Mouse (Mus musculus): ENCODE results near the gene Ercc6l2. TPM values are rescaled to one million over a fixed set of nuclear protein-coding genes. Genes with fewer than 3 reads are reported as not detected.
A peak's percentile ranks its signal among the peaks of the same experiment; 100 is the strongest.

Ercc6l2 gene
- polyA plus RNA-seq (2016; fragmentation: Nextera tagmentation; extraction: Ambion mirVana), result 23.9 and 26.0 TPM in 2 replicates

GRCm38 (mm10) chr13:63814746-63815681 lies at the start of gene Ercc6l2:
TSS of gene Ercc6l2 (plus strand) at chr13:63815240.
- H3K36me3 ChIP-seq, result no peaks in the 10 kb centered on the region
- H3K4me2 ChIP-seq (replicated peaks), result peak within 1 kb of the TSS; percentile 62
- peak within 1 kb of the TSS; percentile 95 for H3K27ac ChIP-seq
- H3K4me3 ChIP-seq, result peak within 1 kb of the TSS; percentile 66
- no peaks in the 10 kb centered on the region for H3K27me3 ChIP-seq
- H3K4me1 ChIP-seq, result peaks cover 13% of the 10 kb centered on the region
- peak within 1 kb of the TSS; percentile 73 for H3K9ac ChIP-seq
- WGBS, result under 1% methylated on average over 85 of the region's 87 CpGs
- H3K9me3 ChIP-seq (replicated peaks), result no peaks in the 10 kb centered on the region
- ATAC-seq (ENCODE audit: low FRiP score), result peak; percentile 100

- H3K4me3 ChIP-seq, result no peak overlapping the region
These were observed 49.0 kb upstream of the Ercc6l2 start for GRCm38 (mm10) chr13:63766065-63766464.

GRCm38 (mm10) chr13:63771009-63771408 lies 44.0 kb upstream of the Ercc6l2 start:
- no peak overlapping the region for H3K4me3 ChIP-seq
- peaks cover 2% of the 10 kb centered on the region; the same call in 1 of the 2 replicates for H3K4me1 ChIP-seq
- no peaks in the 10 kb centered on the region for H3K36me3 ChIP-seq
- H3K27ac ChIP-seq, result no peak overlapping the region
- WGBS, result 91% methylated on average over 3 of the region's 3 CpGs
- no peak overlapping the region for H3K9ac ChIP-seq
- H3K4me2 ChIP-seq (replicated peaks), result no peak overlapping the region
- no peak for ATAC-seq (ENCODE audit: low FRiP score)
- no peaks in the 10 kb centered on the region for H3K9me3 ChIP-seq (replicated peaks)
- no peaks in the 10 kb centered on the region for H3K27me3 ChIP-seq

More at GRCm38 (mm10) chr13:63766065-63766464, 49.0 kb upstream of the Ercc6l2 start:
- ATAC-seq (ENCODE audit: low FRiP score), result no peak
- H3K4me2 ChIP-seq (replicated peaks), result no peak overlapping the region
- H3K9me3 ChIP-seq (replicated peaks), result no peaks in the 10 kb centered on the region
- no peaks in the 10 kb centered on the region for H3K27me3 ChIP-seq
- no peaks in the 10 kb centered on the region for H3K36me3 ChIP-seq
- no peak overlapping the region for H3K27ac ChIP-seq
- H3K9ac ChIP-seq, result no peak overlapping the region
- WGBS, result 62% methylated on average over 11 of the region's 11 CpGs
- H3K4me1 ChIP-seq, result peaks cover 2% of the 10 kb centered on the region; the same call in 1 of the 2 replicates

- Histone ChIP-seq H3K9ac (no peak overlapping the region), H3K9me3 (replicated peaks) (no peaks in the 10 kb centered on the region), H3K36me3 (no peaks in the 10 kb centered on the region), H3K4me1 (no peaks in the 10 kb centered on the region), H3K4me2 (replicated peaks) (no peak overlapping the region), H3K27me3 (no peaks in the 10 kb centered on the region), H3K4me3 (no peak overlapping the region), H3K27ac (no peak overlapping the region)
- ATAC-seq (ENCODE audit: low FRiP score), result no peak
- WGBS, result 88% methylated on average over 4 of the region's 4 CpGs
These were observed 36.1 kb upstream of the Ercc6l2 start for GRCm38 (mm10) chr13:63778925-63779324.

GRCm38 (mm10) chr13:63779376-63780291 lies 35.4 kb upstream of the Ercc6l2 start:
- no peak overlapping the region for H3K4me3 ChIP-seq
- no peak overlapping the region for H3K9ac ChIP-seq
- no peaks in the 10 kb centered on the region for H3K9me3 ChIP-seq (replicated peaks)
- H3K36me3 ChIP-seq, result no peaks in the 10 kb centered on the region
- H3K4me1 ChIP-seq, result no peaks in the 10 kb centered on the region
- no peak overlapping the region for H3K4me2 ChIP-seq (replicated peaks)
- H3K27me3 ChIP-seq, result no peaks in the 10 kb centered on the region
- no peak overlapping the region for H3K27ac ChIP-seq
- 76% methylated on average over 2 of the region's 2 CpGs for WGBS
- 0 out of 2 replicates have a peak, but pooled peaks have one; percentile 48 for ATAC-seq (ENCODE audit: low FRiP score)

- no peak overlapping the region for H3K9ac ChIP-seq
- no peaks in the 10 kb centered on the region for H3K27me3 ChIP-seq
- no peak overlapping the region for H3K27ac ChIP-seq
- no peak for ATAC-seq (ENCODE audit: low FRiP score)
- no peak overlapping the region for H3K4me2 ChIP-seq (replicated peaks)
- H3K4me3 ChIP-seq, result no peak overlapping the region
- no peaks in the 10 kb centered on the region for H3K9me3 ChIP-seq (replicated peaks)
- H3K4me1 ChIP-seq, result no peaks in the 10 kb centered on the region
- 97% methylated on average over 2 of the region's 2 CpGs for WGBS
- H3K36me3 ChIP-seq, result no peaks in the 10 kb centered on the region
These were observed 22.7 kb upstream of the Ercc6l2 start for GRCm38 (mm10) chr13:63792234-63792831.

GRCm38 (mm10) chr13:63793345-63794308 lies 21.4 kb upstream of the Ercc6l2 start:
- Histone ChIP-seq H3K27ac (no peak overlapping the region), H3K9ac (no peak overlapping the region), H3K4me3 (no peak overlapping the region), H3K27me3 (no peaks in the 10 kb centered on the region), H3K36me3 (no peaks in the 10 kb centered on the region), H3K4me2 (replicated peaks) (no peak overlapping the region), H3K9me3 (replicated peaks) (no peaks in the 10 kb centered on the region), H3K4me1 (no peaks in the 10 kb centered on the region)
- 82% methylated on average over 7 of the region's 7 CpGs for WGBS
- ATAC-seq (ENCODE audit: low FRiP score), result no peak

- Histone ChIP-seq H3K27ac (no peak overlapping the region), H3K36me3 (no peaks in the 10 kb centered on the region), H3K9ac (no peak overlapping the region), H3K4me1 (no peaks in the 10 kb centered on the region), H3K9me3 (replicated peaks) (no peaks in the 10 kb centered on the region), H3K4me3 (no peak overlapping the region), H3K27me3 (no peaks in the 10 kb centered on the region), H3K4me2 (replicated peaks) (no peak overlapping the region)
- ATAC-seq (ENCODE audit: low FRiP score), result no peak
- WGBS, result 86% methylated on average over 3 of the region's 3 CpGs
These were observed 16.4 kb upstream of the Ercc6l2 start for GRCm38 (mm10) chr13:63798677-63799076.

- no peaks in the 10 kb centered on the region for H3K27me3 ChIP-seq
- no peak for ATAC-seq (ENCODE audit: low FRiP score)
- 72% methylated on average over 1 of the region's 1 CpGs for WGBS
These were observed 15.1 kb upstream of the Ercc6l2 start for GRCm38 (mm10) chr13:63799940-63800339.

GRCm38 (mm10) chr13:63801289-63801688 lies 13.8 kb upstream of the Ercc6l2 start:
- no peaks in the 10 kb centered on the region for H3K27me3 ChIP-seq
- no peaks in the 10 kb centered on the region for H3K4me1 ChIP-seq
- H3K9ac ChIP-seq, result no peak overlapping the region
- H3K4me2 ChIP-seq (replicated peaks), result no peak overlapping the region
- H3K27ac ChIP-seq, result no peak overlapping the region
- no peak overlapping the region for H3K4me3 ChIP-seq
- no peak for ATAC-seq (ENCODE audit: low FRiP score)
- H3K36me3 ChIP-seq, result no peaks in the 10 kb centered on the region
- no peaks in the 10 kb centered on the region for H3K9me3 ChIP-seq (replicated peaks)
- WGBS, result 100% methylated on average over 1 of the region's 1 CpGs

More at GRCm38 (mm10) chr13:63799940-63800339, 15.1 kb upstream of the Ercc6l2 start:
- H3K9me3 ChIP-seq (replicated peaks), result no peaks in the 10 kb centered on the region
- no peak overlapping the region for H3K27ac ChIP-seq
- no peak overlapping the region for H3K9ac ChIP-seq
- H3K36me3 ChIP-seq, result no peaks in the 10 kb centered on the region
- H3K4me1 ChIP-seq, result no peaks in the 10 kb centered on the region
- no peak overlapping the region for H3K4me2 ChIP-seq (replicated peaks)
- no peak overlapping the region for H3K4me3 ChIP-seq

GRCm38 (mm10) chr13:63807233-63807632 lies 7.8 kb upstream of the Ercc6l2 start:
- Histone ChIP-seq H3K4me3 (no peak overlapping the region), H3K4me2 (replicated peaks) (no peak overlapping the region), H3K9me3 (replicated peaks) (no peaks in the 10 kb centered on the region), H3K36me3 (no peaks in the 10 kb centered on the region), H3K27me3 (no peaks in the 10 kb centered on the region), H3K27ac (no peak overlapping the region), H3K9ac (no peak overlapping the region), H3K4me1 (no peaks in the 10 kb centered on the region)
- WGBS, result 83% methylated on average over 1 of the region's 1 CpGs
- ATAC-seq (ENCODE audit: low FRiP score), result no peak
